8 mouse cellular contexts compared by ENCODE assay signal in genomic region chr11:48874465-48874864, GRCm38 (mm10). TPM values are rescaled to one million over a fixed set of nuclear protein-coding genes. Genes with fewer than 3 reads are reported as not detected.
A peak's percentile ranks its signal among the peaks of the same experiment; 100 is the strongest.
DNase-seq lines count a peak whose midpoint lies in the region; ATAC-seq and TF ChIP-seq lines count a peak whose summit lies in the region.

No protein-coding gene starts in this region.

- peak; percentile 68 for ATAC-seq in CD4-positive, CD25-positive, alpha-beta regulatory T cell, adult 4 months
- ATAC-seq in forebrain, postnatal 0 days = peak; percentile 87

- H3K27ac ChIP-seq in heart, embryonic 10.5 days = no peak overlapping the region
- no peak overlapping the region for H3K27ac ChIP-seq in forebrain, postnatal 0 days (ENCODE audit: low read depth, low read length)
- H3K27ac ChIP-seq in midbrain, embryonic 10.5 days (replicated peaks) = no peak overlapping the region

- no peaks in the 10 kb centered on the region; the same call in 1 of the 2 replicates for H3K27me3 ChIP-seq in heart, embryonic 10.5 days (ENCODE audit: insufficient read depth, poor library complexity, severe bottlenecking)
- H3K27me3 ChIP-seq in forebrain, postnatal 0 days (ENCODE audit: insufficient read depth, low read length) = no peaks in the 10 kb centered on the region
- peaks cover 30% of the 10 kb centered on the region for H3K27me3 ChIP-seq in midbrain, embryonic 10.5 days (ENCODE audit: low read depth, poor library complexity, severe bottlenecking)

- TF ChIP-seq POLR2A in brain, embryonic 14.5 days (IDR thresholded peaks at IDR 0.05; ENCODE audit: borderline replicate concordance, extremely low read depth, insufficient read depth, insufficient read length, poor library complexity, severe bottlenecking) = no peak

- peaks cover 29% of the 10 kb centered on the region for H3K4me1 ChIP-seq in heart, embryonic 10.5 days
- no peaks in the 10 kb centered on the region for H3K4me1 ChIP-seq in forebrain, postnatal 0 days (ENCODE audit: insufficient read depth)
- peaks cover 18% of the 10 kb centered on the region for H3K4me1 ChIP-seq in midbrain, embryonic 10.5 days

- DNase-seq in heart, adult 18-20 months = peak; percentile 69 to 71
- DNase-seq in heart, embryonic 10.5 days (ENCODE audit: low spot score) = no peak
- DNase-seq in brain, embryonic 14.5 days (ENCODE audit: low read depth) = peak; percentile 75
- peak; percentile 78 for DNase-seq in forebrain, postnatal 0 days
- peak; percentile 59 to 71 for DNase-seq in left cerebral cortex, postnatal 25 days (ENCODE audit: low spot score in 2 of 2)
- peak; percentile 42 for DNase-seq in midbrain, embryonic 10.5 days (ENCODE audit: low spot score)
- peak; percentile 64 to 79 for DNase-seq in spleen, postnatal 4 days (ENCODE audit: low spot score in 2 of 2)

- H3K4me3 ChIP-seq in heart, embryonic 10.5 days = no peak overlapping the region
- H3K4me3 ChIP-seq in forebrain, postnatal 0 days (ENCODE audit: low read depth, low read length) = no peak overlapping the region
- no peak overlapping the region for H3K4me3 ChIP-seq in midbrain, embryonic 10.5 days

- intact Hi-C loops in left cerebral cortex, postnatal 25 days (cut with DNase I) = loop anchor here (1.0 to 5.0 kb wide), 3 partner anchors 229 to 678 kb away; no protein-coding TSS in a partner anchor

- TF ChIP-seq CTCF in brain, embryonic 14.5 days (IDR thresholded peaks at IDR 0.05; ENCODE audit: borderline replicate concordance, extremely low read depth, insufficient read depth, insufficient read length) = peak; percentile 72; the same call in 1 of the 2 replicates
- peak; percentile 81 for TF ChIP-seq CTCF in forebrain, postnatal 0 days (IDR thresholded peaks at IDR 0.05; ENCODE audit: low read depth)

- WGBS in heart, embryonic 10.5 days = 0% methylated on average over 4 of the region's 4 CpGs
- WGBS in forebrain, postnatal 0 days = 1% methylated on average over 4 of the region's 4 CpGs
- WGBS in midbrain, embryonic 10.5 days = 4% methylated on average over 4 of the region's 4 CpGs

- H3K4me2 ChIP-seq in forebrain, postnatal 0 days (ENCODE audit: low read depth) = no peak overlapping the region

- H3K36me3 ChIP-seq in heart, embryonic 10.5 days = no peaks in the 10 kb centered on the region
- no peaks in the 10 kb centered on the region for H3K36me3 ChIP-seq in forebrain, postnatal 0 days (ENCODE audit: insufficient read depth)
- no peaks in the 10 kb centered on the region for H3K36me3 ChIP-seq in midbrain, embryonic 10.5 days

- H3K9ac ChIP-seq in forebrain, postnatal 0 days = no peak overlapping the region

- no peaks in the 10 kb centered on the region for H3K9me3 ChIP-seq in heart, embryonic 10.5 days
- H3K9me3 ChIP-seq in forebrain, postnatal 0 days (ENCODE audit: low read length) = no peaks in the 10 kb centered on the region
- H3K9me3 ChIP-seq in midbrain, embryonic 10.5 days (replicated peaks) = no peaks in the 10 kb centered on the region

RNA-seq across cellular contexts. Expression of gene Irgm1, which starts 3.0 kb away (rescaled TPM):
- 10 to 100 TPM; 13.2 to 18.6 TPM for total RNA-seq in heart, adult 18-20 months (2021)
- 3.0 and 3.6 TPM in 2 replicates for polyA plus RNA-seq in heart, embryonic 10.5 days (2016; fragmentation: Nextera tagmentation; extraction: Ambion mirVana)
- polyA plus RNA-seq in CD4-positive, CD25-positive, alpha-beta regulatory T cell, adult 4 months (2017; shearing (Covaris generic)) = 100 to 1,000 TPM; 189 to 229 TPM
- polyA plus RNA-seq in brain, embryonic 14.5 days (2012; rRNA removed) = 1.2 and 1.9 TPM in 2 replicates
- total RNA-seq in forebrain, postnatal 0 days (2014; rRNA removed) = 3.0 and 6.7 TPM in 2 replicates
- polyA plus RNA-seq in forebrain, postnatal 0 days (2015; fragmentation: Nextera tagmentation; extraction: Ambion mirVana) = 3.5 and 4.9 TPM in 2 replicates
- 1 to 10 TPM; 4.6 to 5.0 TPM for total RNA-seq in left cerebral cortex, postnatal 25 days (2021)
- 1.2 and 1.6 TPM in 2 replicates for polyA plus RNA-seq in midbrain, embryonic 10.5 days (2016; fragmentation: Nextera tagmentation; extraction: Ambion mirVana)

RNA-seq across cellular contexts. Expression of gene Gm5431, which starts 27.5 kb away (rescaled TPM):
- total RNA-seq in heart, adult 18-20 months (2021) = 1 to 10 TPM; 2.5 to 3.5 TPM
- 0.06 and 0.07 TPM in 2 replicates for polyA plus RNA-seq in heart, embryonic 10.5 days (2016; fragmentation: Nextera tagmentation; extraction: Ambion mirVana)
- 1 to 10 TPM in 1 of 2 experiments, under 1 TPM in 1; 0.39 to 1.1 TPM for polyA plus RNA-seq in CD4-positive, CD25-positive, alpha-beta regulatory T cell, adult 4 months (2017; shearing (Covaris generic))
- 0.10 and 0.23 TPM in 2 replicates for polyA plus RNA-seq in brain, embryonic 14.5 days (2012; rRNA removed)
- total RNA-seq in forebrain, postnatal 0 days (2014; rRNA removed) = 0.29 and 0.38 TPM in 2 replicates
- 0.10 and 0.19 TPM in 2 replicates for polyA plus RNA-seq in forebrain, postnatal 0 days (2015; fragmentation: Nextera tagmentation; extraction: Ambion mirVana)
- total RNA-seq in left cerebral cortex, postnatal 25 days (2021) = under 1 TPM; 0.34 to 0.39 TPM
- 0.07 and 0.16 TPM in 2 replicates for polyA plus RNA-seq in midbrain, embryonic 10.5 days (2016; fragmentation: Nextera tagmentation; extraction: Ambion mirVana)

RNA-seq across cellular contexts. Expression of gene Gm12184, which starts 48.0 kb away (rescaled TPM):
- 1 to 10 TPM; 2.4 to 2.8 TPM for total RNA-seq in heart, adult 18-20 months (2021)
- 0.68 and 1.9 TPM in 2 replicates for polyA plus RNA-seq in heart, embryonic 10.5 days (2016; fragmentation: Nextera tagmentation; extraction: Ambion mirVana)
- 1 to 10 TPM in 1 of 2 experiments, under 1 TPM in 1; 0.92 to 4.1 TPM for polyA plus RNA-seq in CD4-positive, CD25-positive, alpha-beta regulatory T cell, adult 4 months (2017; shearing (Covaris generic))
- 34.5 and 47.1 TPM in 2 replicates for polyA plus RNA-seq in brain, embryonic 14.5 days (2012; rRNA removed)
- 8.0 and 9.3 TPM in 2 replicates for total RNA-seq in forebrain, postnatal 0 days (2014; rRNA removed)
- polyA plus RNA-seq in forebrain, postnatal 0 days (2015; fragmentation: Nextera tagmentation; extraction: Ambion mirVana) = 3.7 and 5.0 TPM in 2 replicates
- 1 to 10 TPM in 1 of 2 experiments, under 1 TPM in 1; 0.99 to 1.5 TPM for total RNA-seq in left cerebral cortex, postnatal 25 days (2021)
- 2.1 and 3.2 TPM in 2 replicates for polyA plus RNA-seq in midbrain, embryonic 10.5 days (2016; fragmentation: Nextera tagmentation; extraction: Ambion mirVana)

RNA-seq across cellular contexts. Expression of gene Trim7, which starts 48.5 kb away (rescaled TPM):
- 10 to 100 TPM; 13.2 to 13.7 TPM for total RNA-seq in heart, adult 18-20 months (2021)
- 0.18 and 0.44 TPM in 2 replicates for polyA plus RNA-seq in heart, embryonic 10.5 days (2016; fragmentation: Nextera tagmentation; extraction: Ambion mirVana)
- 1 to 10 TPM in 1 of 2 experiments, under 1 TPM in 1; 0.77 to 2.1 TPM for polyA plus RNA-seq in CD4-positive, CD25-positive, alpha-beta regulatory T cell, adult 4 months (2017; shearing (Covaris generic))
- polyA plus RNA-seq in brain, embryonic 14.5 days (2012; rRNA removed) = 2.6 and 2.8 TPM in 2 replicates
- total RNA-seq in forebrain, postnatal 0 days (2014; rRNA removed) = 5.6 and 9.5 TPM in 2 replicates
- 1.9 and 2.5 TPM in 2 replicates for polyA plus RNA-seq in forebrain, postnatal 0 days (2015; fragmentation: Nextera tagmentation; extraction: Ambion mirVana)
- 1 to 10 TPM; 1.4 to 2.2 TPM for total RNA-seq in left cerebral cortex, postnatal 25 days (2021)
- 0.32 and 0.99 TPM in 2 replicates for polyA plus RNA-seq in midbrain, embryonic 10.5 days (2016; fragmentation: Nextera tagmentation; extraction: Ambion mirVana)

RNA-seq across cellular contexts. Expression of gene Trim41, which starts 57.3 kb away (rescaled TPM):
- total RNA-seq in heart, adult 18-20 months (2021) = 10 to 100 TPM; 18.9 to 20.0 TPM
- 3.0 and 4.7 TPM in 2 replicates for polyA plus RNA-seq in heart, embryonic 10.5 days (2016; fragmentation: Nextera tagmentation; extraction: Ambion mirVana)
- 1 to 10 TPM; 2.0 to 3.7 TPM for polyA plus RNA-seq in CD4-positive, CD25-positive, alpha-beta regulatory T cell, adult 4 months (2017; shearing (Covaris generic))
- polyA plus RNA-seq in brain, embryonic 14.5 days (2012; rRNA removed) = 39.3 and 44.2 TPM in 2 replicates
- total RNA-seq in forebrain, postnatal 0 days (2014; rRNA removed) = 42.2 and 47.1 TPM in 2 replicates
- polyA plus RNA-seq in forebrain, postnatal 0 days (2015; fragmentation: Nextera tagmentation; extraction: Ambion mirVana) = 4.4 TPM in 2 replicates
- total RNA-seq in left cerebral cortex, postnatal 25 days (2021) = 10 to 100 TPM; 62.6 to 67.1 TPM
- polyA plus RNA-seq in midbrain, embryonic 10.5 days (2016; fragmentation: Nextera tagmentation; extraction: Ambion mirVana) = 4.7 and 5.3 TPM in 2 replicates

Comparison
In these comparisons a context has a peak if more than half of its experiments do, and no peak if none do; other contexts are left out.
1. RNA of gene Irgm1, which starts 3.0 kb away (polyA plus RNA-seq): 189 to 229 TPM in CD4-positive, CD25-positive, alpha-beta regulatory T cell, adult 4 months; 3.5 to 4.9 TPM in forebrain, postnatal 0 days, 3.0 to 3.6 TPM in heart, embryonic 10.5 days, 1.2 to 1.9 TPM in brain, embryonic 14.5 days and 1.2 to 1.6 TPM in midbrain, embryonic 10.5 days; every median in the first group is over 10 times any median in the second.